Mouse (Mus musculus) myocyte (in vitro differentiated cells): Measurements from ENCODE around the gene Baiap2.

Experiments
- MAX ChIP-seq: IDR thresholded peaks from one replicate; pipeline ENCODE4 v1.6.1; 2011; ENCODE audit warnings: low read depth, mild to moderate bottlenecking, control low read depth
- MYOD1 ChIP-seq, 3 experiments: IDR thresholded peaks; one replicate each; pipeline ENCODE4 v1.6.1; 2011; ENCODE audit warnings: control low read depth in 2 of 3, low read depth in 2 of 3, mild to moderate bottlenecking in 2 of 3, moderate library complexity in 1 of 3; ENCODE audit not compliant: insufficient read length in 2 of 3, control insufficient read depth in 1 of 3
- MYOG ChIP-seq, 3 experiments: IDR thresholded peaks; one replicate each; pipeline ENCODE4 v1.6.1; 2011; ENCODE audit warnings: control low read depth in 2 of 3, low read depth in 2 of 3, mild to moderate bottlenecking in 2 of 3; ENCODE audit not compliant: insufficient read length in 2 of 3, control insufficient read depth in 1 of 3, insufficient read depth in 1 of 3
- POLR2A ChIP-seq: IDR thresholded peaks from one replicate; pipeline ENCODE4 v1.6.1; 2011; ENCODE audit warnings: low read depth, mild to moderate bottlenecking, control low read depth, moderate library complexity; ENCODE audit not compliant: insufficient read length
- POLR2AphosphoS2 ChIP-seq: IDR thresholded peaks from one replicate; pipeline ENCODE4 v1.6.1; 2011; ENCODE audit warnings: low read depth, control low read depth; ENCODE audit not compliant: insufficient read length
- TCF12 ChIP-seq: IDR thresholded peaks from one replicate; pipeline ENCODE4 v1.6.1; 2011; ENCODE audit warnings: mild to moderate bottlenecking, control low read depth; ENCODE audit not compliant: poor library complexity, insufficient read depth, severe bottlenecking
- TCF3 ChIP-seq: IDR thresholded peaks from one replicate; pipeline ENCODE4 v1.6.1; 2011; ENCODE audit warnings: low read depth, control low read depth; ENCODE audit not compliant: insufficient read length

- TF ChIP-seq MYOD1 (IDR thresholded peaks at IDR 0.05; ENCODE audit: control insufficient read depth in 1 of 3, insufficient read length in 2 of 3, low read depth in 2 of 3) (no peak), MAX (no peak), TCF3 (no peak), POLR2A (no peak), POLR2AphosphoS2 (no peak), TCF12 (no peak), MYOG (IDR thresholded peaks at IDR 0.05; ENCODE audit: control insufficient read depth in 1 of 3, insufficient read depth in 1 of 3, insufficient read length in 2 of 3, low read depth in 2 of 3) (no peak)
These were observed 79.7 kb downstream of the Baiap2 start for GRCm38 (mm10) chr11:120022216-120022615.
